Mouse (Mus musculus) megakaryocyte progenitor cell, adult 5-6 weeks (primary cell): ENCODE data around the gene F2rl2. TPM values are rescaled to one million over a fixed set of nuclear protein-coding genes. Genes with fewer than 3 reads are reported as not detected.

Experiments used
- ATAC-seq: replicated peaks from 2 replicates; pipeline ENCODE4 v1.8.0; 2016; ENCODE audit warnings: mild to moderate bottlenecking, moderate TSS enrichment, inconsistent platforms; ENCODE audit not compliant: poor library complexity
- total RNA-seq, 2 experiments: library from RNA; stranded (forward) in 1 of 2; stranded (reverse) in 1 of 2; fragments of 157-497, 149-512 nt in 1 of 2; fragments of 200-1000 nt in 1 of 2; gene quantifications; 2 replicates each; pipeline versions ENCODE4 v1.2.3 to v1.2.4; 2015 to 2017

Gene F2rl2
- total RNA-seq, 2 experiments from 2014 or later: 1.0 TPM; not detected in 1

DNA sequence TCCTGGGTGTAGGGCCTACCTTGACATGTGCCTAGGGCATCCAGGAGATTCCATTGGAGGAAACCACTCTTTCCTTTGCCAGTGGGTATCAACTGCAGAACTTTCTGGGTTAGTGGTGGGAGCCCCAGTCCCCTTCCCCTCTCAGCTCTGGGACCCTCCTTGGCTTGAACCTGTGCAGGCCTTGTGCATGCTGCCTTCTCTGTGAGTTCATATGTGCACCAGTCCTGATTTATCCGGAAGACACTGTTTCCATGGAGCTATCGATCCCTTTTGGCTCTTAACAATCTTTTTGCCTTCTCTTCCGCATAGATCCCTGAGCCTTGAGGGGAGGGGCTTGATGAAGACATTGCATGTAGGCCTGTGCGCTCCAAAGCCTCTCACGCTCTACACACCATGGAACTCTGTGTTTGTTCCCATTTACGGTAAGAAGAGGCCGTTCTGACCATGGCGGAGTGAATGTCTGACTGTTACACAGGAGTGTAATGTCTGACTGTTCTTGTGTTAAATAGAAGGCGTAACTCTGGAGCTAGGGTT, 466 bp upstream of the F2rl2 start:
- no peak for ATAC-seq

DNA sequence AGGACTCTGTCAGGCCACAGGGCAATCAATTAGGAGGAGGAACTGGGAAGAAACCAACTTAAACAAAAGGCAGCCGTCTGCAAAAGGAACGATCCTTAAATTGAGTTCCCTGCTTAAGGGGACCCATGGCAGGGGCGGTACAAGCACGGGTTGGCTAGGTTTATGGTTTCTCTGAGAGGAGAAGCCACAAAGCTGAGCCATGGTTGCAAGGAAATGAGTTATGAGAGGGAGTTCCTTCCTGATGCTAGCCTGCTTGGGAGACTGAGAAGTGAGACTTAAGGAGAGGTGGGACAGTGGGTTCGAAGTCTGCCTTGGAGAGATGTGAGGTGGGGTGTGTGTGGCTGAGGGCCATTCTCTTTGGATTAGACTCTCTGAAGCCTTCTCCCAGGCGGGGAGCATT, 1.2 kb downstream of the F2rl2 start:
- peak; percentile 62 for ATAC-seq

DNA sequence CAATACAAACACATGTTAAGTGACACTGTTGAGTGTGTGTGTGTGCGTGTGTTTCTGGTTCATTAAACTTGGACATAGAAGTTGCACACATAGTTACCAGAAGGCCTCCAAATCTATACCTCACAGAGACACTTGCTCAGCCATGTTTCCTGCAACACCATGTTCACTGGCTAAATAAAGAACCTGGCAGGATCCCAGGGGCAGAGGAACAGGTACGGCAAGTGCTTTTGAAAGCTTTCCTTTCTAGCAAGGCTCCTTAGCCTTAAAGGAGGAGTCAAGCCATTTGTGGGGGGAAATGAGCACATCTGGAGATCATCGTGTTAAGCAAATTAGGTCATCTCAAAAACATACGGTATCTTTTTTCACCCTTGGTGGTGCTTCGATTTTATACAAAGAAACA, 6.7 kb downstream of the F2rl2 start:
- ATAC-seq: no peak

DNA sequence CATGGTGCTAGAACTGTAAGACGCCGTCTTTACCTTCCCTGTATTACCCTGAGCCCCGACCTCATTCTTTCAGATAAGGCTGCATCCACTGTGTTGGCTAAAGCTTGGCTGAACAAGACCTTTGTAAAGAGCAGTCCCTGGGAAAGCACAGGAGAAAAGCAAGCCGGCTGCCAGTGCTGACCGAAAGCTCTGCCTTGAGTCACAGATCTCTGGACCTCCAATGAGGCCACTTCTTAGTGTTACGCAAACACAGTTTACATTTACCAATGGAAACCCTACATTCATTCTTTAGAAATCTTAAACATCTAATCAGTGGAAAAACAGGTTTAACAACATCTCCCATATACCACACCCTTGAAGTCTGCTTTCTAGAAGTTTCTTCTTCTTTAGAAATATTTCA, 8.9 kb downstream of the F2rl2 start:
- ATAC-seq: no peak

DNA sequence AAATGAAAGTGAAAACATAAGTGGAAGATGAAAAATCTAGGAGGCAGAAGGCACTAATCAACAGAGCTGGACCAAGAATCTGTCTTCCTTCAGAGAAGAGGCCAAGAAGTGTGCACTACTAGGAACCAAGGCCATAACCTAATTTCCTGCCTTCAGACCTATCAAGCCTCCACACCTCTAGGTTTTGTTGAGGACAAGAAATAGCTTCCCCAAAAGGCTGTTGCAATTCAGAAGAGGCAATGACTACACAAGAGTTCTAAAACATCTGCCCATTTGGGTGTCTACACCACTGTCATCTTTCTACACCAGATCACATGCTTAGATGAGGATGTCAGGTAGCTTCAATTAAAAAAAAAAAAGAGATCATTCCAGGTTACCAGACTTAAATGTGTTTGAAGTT, 15.4 kb downstream of the F2rl2 start:
- ATAC-seq: no peak

DNA sequence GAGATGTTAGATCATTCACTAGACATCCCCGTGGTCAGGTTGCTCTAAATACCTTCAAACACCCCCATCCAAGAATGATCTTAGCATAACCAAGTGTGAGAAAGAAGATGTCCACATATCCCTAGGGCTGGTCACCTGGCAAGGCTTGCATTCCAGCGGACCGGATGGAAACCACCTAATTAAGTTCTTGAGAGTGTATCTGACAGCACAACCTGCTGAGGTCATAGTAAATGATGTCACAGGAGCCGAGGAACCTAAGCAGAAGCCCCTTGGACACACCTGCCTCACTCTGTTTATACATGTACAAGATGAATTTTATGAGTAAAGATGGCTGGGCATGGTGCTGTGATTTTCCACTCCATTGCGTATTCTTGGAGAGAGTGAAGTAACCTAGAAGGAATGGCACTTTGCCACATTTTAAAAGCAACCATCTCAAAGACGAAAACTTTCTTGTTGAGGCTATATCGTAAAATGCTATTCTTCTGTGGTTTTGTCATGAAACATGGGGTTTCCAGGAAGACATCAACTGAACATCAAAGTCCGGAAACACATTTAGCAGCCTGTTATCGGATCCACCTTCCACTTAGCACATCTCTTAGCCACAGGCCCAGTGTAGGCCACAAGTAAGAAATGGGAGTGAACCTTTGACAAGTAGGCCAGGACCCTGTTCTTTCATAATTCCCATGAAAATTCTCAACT, 16.1 kb downstream of the F2rl2 start:
- peak; percentile 75 for ATAC-seq

DNA sequence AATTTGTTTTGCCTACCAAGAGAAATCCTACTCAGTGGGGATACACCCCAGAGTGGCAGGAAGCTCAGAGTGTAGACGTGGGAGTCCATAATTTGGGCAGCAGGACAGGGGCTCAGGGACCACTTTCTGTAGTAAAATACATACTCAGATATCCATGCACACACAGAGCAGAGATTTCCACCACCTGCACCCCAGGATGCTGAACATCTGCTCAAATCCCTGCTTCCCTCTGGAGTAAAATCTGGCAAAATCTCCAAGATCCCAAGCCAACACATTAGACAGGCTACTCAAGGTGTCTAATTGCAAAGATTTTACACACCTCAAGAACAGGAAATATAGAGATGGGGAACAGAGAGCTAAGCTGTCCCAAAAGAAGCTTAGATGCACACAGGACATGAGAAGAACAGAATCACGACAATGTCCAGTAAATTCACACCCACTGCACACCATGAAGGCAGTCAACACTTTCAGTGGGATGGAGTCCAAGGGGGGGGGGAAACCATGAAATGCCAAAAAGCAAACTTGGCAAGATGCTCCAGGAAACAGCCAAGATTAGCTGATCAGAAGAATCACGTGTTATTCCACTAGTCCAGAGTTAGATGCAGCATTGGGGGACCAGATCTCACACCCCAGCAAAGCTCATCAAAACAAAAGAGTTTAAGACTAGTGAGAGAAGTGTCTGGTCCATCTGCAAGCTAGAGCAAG, 17.8 kb downstream of the F2rl2 start:
- no peak for ATAC-seq

DNA sequence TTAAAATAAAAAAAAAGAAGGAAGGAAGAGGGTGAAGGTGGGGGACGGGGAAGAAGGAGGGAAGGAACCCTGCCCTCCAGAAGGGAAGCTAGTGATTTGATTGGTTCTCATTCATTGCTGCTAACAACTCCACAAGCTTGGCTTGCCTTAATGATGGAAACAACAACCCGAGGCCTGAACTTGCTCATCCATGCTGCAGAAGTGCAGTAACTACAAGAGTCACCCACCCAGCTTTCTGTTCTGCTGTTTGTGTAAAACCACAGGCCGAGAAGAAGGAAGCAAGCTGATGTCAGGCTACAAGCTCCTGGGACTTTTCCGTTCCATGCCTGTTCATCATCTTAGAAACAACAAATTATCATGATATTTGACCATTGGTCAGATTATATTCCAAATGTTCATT, 18.7 kb downstream of the F2rl2 start:
- ATAC-seq: no peak

DNA sequence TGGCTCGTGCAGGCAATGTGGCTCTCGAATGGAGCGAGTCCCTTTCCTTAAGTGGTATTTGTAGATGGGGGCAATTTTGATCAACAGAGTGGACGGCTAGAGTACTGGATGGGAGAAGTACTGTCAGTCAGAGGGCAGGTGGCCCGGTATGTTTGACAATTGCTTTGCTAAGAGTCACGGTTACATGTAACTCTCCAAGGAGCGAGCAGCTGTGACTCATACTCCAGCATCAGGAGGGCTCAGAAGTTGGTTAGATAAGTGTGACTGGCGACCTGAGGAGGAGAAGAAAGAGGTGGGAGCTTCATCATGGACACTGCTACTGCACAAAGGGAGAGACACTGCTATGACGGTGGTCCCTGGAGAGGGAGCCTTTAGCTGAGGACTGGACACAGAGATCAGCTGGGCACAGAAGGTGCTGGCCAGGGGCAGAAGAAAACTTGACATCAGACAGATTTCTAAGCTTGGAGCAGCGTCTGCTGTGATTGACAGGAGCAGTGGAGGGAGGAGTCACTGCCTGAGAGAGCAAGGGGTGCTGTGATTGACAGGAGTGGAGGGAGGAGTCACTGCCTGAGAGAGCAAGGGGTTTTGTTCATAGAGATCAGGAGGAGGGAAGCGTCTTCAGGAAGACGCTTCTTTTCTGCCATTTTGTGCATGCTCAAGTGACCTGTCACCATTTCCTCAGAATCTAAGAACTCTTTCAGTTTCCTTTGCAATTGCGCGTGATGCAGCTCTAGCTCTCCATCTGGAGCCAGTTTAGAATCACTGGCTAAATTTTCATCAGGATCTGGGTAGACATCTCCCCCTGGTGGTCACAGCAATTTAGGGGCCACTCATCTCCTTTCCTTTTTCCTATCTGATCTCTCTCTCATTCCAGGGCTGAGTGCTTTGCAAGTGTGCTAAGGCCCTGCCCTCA, 22.9 kb downstream of the F2rl2 start:
- peak; percentile 97 for ATAC-seq

DNA sequence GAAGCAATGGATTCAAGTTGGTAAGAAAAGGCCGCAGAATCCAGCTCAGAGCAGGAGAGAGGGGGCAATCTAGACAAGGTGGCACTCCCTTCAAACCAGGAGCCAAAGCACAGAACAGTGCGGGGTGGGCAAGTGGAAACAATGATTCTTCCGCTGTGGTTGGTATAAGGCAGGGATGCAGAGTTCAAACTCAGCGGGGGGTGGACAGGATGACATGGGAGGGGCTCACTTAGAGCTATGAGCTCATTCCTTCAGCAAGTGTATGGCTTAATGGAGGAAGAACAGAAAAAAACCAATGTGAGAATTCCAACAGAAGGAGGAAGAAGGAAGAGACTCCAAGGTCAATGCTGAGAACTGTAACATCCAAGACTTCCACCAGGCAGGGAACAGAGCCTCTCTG, 33.8 kb downstream of the F2rl2 start:
- ATAC-seq: no peak

DNA sequence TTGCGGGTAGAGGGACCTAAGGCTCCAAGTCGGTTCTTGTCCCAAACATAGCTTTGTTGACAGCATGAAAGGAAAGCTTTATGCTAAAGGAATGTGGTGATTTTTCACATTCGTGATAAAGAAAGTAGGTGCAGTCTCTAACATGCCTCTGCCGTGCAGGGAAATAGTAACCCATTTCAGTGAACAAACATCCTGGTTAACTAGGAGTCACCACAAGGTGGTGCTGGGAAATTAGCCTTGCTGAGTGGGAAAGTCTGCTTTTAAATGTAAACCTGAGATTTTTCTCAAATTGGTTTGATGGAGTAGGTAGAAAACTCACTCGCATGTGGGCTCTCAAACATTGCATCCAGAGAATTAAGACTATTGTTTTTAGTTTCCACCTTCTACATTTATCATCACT, 43.0 kb downstream of the F2rl2 start:
- ATAC-seq: no peak

DNA sequence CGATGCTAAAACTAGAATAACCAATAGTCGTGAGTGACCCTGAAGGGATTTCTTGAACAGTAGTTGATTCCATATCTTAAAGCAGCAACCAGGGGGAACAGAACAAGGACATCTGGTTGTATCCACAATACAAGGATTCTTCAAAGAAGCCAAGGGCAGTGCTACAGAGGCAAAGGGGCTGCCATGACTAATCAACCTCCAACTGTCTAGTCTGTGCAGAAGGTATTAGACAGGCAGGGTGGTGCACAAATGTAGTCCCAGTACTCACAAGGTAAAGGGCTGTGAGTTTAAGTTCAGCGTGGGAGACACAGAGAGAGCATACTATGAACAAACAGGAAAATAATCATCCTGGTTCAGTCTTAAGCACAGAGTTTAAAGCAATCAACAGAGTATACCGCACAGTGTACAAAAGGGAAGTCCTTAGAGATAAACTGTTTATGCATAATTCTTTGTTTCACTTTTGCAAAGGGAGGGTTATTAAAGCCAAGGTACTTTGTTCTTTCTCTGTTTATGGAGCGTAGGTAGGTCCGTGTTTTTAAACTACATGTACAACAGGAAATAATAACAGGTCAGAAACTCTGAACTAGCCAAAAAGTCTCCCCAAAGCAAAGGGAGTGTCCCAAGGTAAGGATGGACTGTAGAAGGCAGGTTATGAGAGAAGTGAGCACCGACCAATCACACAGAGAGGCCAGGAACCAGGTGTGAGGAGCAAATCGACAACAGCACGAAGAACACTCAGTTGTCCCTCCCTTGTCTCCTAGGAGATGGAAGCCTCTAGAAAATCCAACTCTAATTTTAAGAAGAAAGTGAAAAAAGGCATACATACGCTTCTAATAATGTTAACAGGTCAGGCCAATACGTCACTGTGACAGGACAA, 45.4 kb downstream of the F2rl2 start:
- peak; percentile 38 for ATAC-seq

DNA sequence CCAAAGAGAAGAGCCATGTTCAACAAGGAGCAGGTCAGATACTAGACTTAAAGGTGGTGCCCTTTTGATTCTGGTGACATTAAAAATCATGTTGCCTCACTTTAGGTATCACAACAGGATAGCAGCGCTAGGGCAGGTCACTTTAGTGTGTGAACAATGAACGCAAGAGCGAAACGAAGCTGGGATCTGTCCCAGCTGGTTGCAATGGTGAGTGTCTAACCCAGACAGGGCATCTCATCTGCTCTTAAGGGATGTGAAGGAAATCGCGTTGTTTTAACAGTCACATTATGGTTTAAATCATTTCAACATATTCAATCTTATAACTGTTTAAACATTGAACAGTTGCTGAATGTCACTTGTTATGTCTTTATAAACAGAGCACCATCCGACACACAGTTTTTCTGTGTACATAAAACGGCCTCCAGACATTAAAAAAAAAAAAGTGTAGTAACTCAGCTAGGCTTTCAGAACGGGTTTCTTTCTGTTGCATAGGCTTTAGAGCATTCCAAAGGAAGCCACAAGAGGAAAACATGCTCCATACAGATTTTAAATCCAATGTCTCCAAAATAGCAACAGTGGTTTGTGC, 46.3 kb downstream of the F2rl2 start:
- ATAC-seq: no peak

DNA sequence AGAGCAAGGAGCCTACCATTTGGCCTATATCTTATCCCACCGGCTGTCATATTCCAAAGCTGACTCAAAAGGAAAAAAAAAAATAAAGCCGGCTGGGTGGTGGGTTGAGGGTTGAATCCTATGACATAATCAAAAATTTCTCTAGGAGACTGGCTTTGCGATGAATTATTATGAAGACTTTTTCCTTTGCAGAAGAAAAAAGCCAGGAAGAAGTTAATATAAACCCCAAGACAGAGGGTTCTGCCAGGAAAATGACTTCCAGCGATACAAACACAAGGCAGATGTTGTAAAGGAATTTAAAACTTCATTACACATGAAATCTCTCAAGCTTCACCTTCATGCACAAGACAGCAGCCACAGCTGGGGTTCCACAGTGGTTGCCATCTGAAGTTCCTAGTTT, 48.8 kb downstream of the F2rl2 start:
- no peak for ATAC-seq

DNA sequence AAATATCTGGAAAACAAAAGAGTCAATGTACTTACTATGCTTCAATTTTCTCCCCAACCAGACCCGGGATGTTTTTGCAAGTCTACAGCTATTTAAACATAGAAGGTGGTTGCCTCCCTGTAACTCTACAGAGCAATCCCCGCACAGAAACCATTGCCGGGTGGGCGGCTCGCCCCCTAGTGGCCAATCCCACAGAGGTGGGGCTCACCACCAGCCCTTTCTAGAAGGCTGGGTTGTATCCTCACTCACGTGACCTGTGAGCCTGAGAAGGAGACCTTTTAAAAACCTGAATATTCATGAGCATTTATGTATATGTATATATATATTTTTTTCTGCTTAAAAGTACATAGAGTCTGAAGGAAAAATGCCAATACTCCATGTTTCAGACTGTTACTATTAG, 49.9 kb downstream of the F2rl2 start:
- peak; percentile 94 for ATAC-seq

DNA sequence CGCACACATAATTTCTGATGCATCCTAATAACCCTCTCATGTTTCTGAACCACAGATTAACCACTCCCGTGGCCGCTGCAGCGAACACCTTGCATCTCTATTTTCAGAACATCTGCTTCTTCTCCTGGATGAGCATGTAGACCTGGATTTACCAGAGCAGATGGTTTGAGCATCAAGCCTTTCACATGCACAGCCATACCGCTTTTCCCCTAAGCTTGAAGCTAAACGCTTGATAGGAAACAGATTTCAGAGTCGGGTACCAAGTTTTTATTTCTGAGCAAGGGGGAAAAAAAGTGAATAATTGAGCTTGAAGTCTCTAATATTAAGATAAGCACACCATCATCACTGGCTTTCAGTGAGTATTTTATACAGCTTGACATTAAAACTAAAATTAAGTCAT, 50.4 kb downstream of the F2rl2 start:
- no peak for ATAC-seq

DNA sequence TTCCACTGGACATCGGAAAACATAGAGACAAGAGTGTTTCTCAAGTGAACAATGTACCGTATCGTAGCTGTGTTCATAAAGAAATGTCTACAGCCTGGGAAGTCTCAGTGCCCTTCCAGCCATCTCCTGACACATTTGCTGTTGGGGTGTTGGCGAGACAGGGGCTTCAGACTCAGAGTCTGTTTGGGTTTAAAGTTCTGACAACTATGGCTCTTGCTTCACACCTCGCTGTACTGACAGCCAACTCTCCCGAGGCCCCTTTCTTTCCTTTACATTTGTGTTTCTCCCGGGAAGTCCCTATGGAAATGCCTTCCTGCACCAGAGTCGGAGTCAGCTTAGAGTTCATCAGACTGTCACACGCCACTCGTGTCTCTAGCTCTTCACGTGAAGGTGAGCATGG, 50.9 kb downstream of the F2rl2 start:
- no peak for ATAC-seq
